Mouse (Mus musculus): ENCODE results near the gene Akap5. TPM values are rescaled to one million over a fixed set of nuclear protein-coding genes. Genes with fewer than 3 reads are reported as not detected.

Akap5 gene
- polyA plus RNA-seq, 1 experiment from 2014 or later, result 1.2 TPM

DNA sequence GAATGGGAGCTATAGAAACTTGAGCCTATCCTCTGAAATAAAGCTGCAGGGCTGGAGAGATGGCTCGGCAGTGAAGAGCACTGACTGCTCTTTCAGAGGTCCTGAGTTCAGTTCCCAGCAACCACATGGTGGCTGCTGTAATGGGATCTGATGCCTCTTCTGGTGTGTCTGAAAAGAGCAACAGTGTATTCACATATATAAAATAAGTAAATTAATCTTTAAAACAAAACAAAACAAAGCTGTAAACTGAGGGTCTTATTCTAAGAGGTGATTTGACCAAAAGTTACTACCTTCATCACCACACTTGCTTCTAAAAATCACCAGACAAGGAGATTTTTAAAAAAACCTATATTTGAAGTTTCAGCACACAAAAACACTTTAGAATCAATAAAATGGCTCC lies 36.2 kb downstream of the Akap5 start:
- Histone ChIP-seq H3K27me3 (no peaks in the 10 kb centered on the region), H3K4me3 (no peak overlapping the region), H3K9me3 (no peaks in the 10 kb centered on the region), H3K4me1 (peaks cover 4% of the 10 kb centered on the region), H3K36me3 (peaks cover 8% of the 10 kb centered on the region), H3K27ac (no peak overlapping the region), H3K4me2 (no peak overlapping the region), H3K9ac (no peak overlapping the region)
- ATAC-seq (ENCODE audit: insufficient number of reproducible peaks, low FRiP score, low TSS enrichment, low read depth), result no peak
- 64% methylated on average over 1 of the region's 1 CpGs for WGBS

DNA sequence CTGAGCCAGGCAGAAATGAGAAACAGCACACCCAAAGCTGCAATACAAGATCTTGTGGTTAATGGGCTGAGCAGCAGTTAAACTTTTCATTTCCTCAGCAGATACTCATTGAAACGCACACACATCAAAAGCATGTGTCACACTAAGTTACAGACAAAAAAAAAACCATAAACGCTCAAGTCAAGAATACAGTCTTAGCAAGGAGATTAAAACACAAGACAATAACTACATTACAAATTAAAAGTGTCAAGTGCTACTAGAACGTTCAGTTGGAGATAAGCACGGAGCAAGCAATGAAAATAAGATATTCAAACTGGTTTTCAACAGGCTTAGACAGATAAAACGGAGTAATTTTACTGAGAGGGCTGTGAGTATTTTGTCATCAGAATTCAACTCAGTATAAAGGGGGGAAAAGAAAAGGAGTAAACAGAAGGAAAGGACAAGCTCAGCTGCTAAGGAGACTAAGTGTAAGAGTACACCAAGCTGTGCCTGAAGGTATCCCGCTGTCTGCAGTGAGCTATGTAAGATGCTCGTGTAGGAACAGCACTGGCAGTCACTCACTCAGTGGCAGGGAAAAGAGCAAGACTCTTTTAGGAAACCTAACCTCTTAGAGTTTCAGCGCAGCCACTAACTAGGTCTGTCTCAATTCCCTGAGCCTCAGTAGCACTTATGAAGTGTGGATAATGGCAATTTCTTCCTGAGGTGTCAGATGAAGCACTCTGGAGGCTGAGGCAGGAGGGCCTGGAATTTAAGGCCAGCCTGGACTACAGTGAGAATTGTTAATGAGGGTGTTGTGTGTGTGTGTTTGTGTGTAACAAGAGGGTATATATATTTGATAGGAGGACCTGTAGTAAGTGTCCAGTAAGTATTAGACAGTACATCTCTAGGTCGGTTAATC lies 37.0 kb downstream of the Akap5 start:
- Histone ChIP-seq H3K9me3 (no peaks in the 10 kb centered on the region), H3K27me3 (no peaks in the 10 kb centered on the region), H3K36me3 (peaks cover 8% of the 10 kb centered on the region), H3K9ac (no peak overlapping the region), H3K4me1 (peaks cover 7% of the 10 kb centered on the region), H3K4me3 (no peak overlapping the region), H3K27ac (peak overlapping the region; percentile 57; the same call in 1 of the 2 replicates), H3K4me2 (no peak overlapping the region)
- ATAC-seq (ENCODE audit: insufficient number of reproducible peaks, low FRiP score, low TSS enrichment, low read depth), result no peak
- 44% methylated on average over 9 of the region's 9 CpGs for WGBS

DNA sequence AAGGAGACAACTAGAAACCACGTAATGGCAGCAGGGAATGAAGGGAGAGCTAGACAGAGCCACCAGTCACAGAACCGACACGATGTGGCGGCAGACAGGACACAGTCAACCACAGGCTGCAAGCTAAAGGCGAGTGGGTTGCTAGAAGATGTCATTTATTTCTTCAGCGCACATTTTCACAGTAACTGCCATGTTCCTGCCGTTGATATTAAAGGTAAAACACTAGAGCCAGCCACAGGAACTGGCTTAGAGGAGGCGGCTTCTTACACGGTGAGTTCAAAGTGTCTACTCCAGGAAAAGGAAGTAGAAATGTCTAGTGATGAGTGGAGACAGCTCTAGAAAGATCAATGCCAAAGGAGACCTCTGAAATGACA lies 37.6 kb downstream of the Akap5 start:
- Histone ChIP-seq H3K27ac (no peak overlapping the region), H3K27me3 (no peaks in the 10 kb centered on the region), H3K9me3 (no peaks in the 10 kb centered on the region), H3K36me3 (peaks cover 5% of the 10 kb centered on the region), H3K4me2 (no peak overlapping the region), H3K9ac (no peak overlapping the region), H3K4me1 (peaks cover 13% of the 10 kb centered on the region), H3K4me3 (no peak overlapping the region)
- ATAC-seq (ENCODE audit: insufficient number of reproducible peaks, low FRiP score, low TSS enrichment, low read depth), result no peak
- 70% methylated on average over 9 of the region's 9 CpGs for WGBS

DNA sequence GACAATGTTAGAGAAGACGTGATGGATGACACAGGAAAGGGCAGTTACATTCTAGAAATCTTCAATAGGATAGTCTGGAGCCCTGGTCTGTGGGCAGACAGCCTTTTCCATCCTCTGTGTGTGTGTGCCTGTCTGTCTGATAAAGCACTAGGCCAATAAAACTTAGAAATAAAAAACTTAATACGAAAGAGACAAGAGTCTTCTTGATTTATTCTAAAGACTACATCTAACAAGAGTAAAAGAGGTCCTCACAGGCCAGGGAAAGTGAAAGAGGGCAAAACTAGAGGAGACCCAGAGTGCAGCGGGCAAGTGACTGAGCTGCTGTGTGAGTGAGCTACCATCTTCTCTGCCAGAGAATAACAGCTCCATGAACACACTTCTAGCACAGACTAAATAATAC lies 41.6 kb downstream of the Akap5 start:
- H3K27me3 ChIP-seq, result no peaks in the 10 kb centered on the region
- peaks cover 27% of the 10 kb centered on the region for H3K4me1 ChIP-seq
- peaks cover 3% of the 10 kb centered on the region for H3K36me3 ChIP-seq
- H3K4me2 ChIP-seq, result no peak overlapping the region
- H3K9ac ChIP-seq, result no peak overlapping the region
- no peak overlapping the region for H3K27ac ChIP-seq
- no peak for ATAC-seq (ENCODE audit: insufficient number of reproducible peaks, low FRiP score, low TSS enrichment, low read depth)
- H3K9me3 ChIP-seq, result no peaks in the 10 kb centered on the region
- no peak overlapping the region for H3K4me3 ChIP-seq
- WGBS, result 77% methylated on average over 3 of the region's 3 CpGs

DNA sequence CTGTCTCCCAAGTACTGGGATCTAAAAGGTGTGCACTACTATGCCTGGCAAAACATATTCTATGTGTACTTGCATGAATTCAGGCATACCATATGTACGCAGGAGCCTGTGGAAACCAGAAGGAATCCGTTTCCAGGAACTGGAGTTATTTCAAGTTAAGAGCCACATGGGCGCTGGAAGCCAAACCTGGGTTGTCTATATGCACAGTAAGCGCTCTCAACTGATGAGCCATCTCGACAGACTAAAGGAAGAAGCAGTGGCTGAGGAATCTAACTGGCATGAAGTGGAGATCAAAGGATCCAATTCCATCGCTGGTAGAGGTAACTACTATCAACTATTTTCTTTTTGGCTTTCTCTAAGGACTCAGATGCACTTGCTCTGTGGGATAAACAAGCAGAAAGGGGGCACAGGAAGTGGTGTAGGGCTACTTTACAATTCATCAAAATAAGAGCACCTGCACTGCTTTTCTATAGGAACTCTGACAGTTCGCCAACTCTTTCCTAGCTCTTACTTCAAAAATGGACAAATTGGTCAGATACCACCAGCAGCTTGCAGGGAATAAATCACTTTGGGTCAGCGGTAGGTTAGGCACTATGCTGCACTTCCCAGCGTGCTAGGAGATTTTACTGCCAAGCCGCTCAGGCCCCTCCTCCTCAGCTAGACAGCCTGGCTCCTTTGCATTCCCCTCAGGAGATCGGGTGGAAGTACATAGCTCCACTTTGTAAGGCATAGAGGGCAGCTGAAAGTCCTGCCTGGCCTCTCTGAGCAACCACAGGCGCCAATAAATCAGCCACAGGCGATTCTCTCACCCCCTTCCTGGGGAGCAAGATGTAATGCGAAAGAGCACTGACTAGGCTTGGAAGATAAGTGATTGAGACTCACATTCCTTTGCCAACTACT lies 42.7 kb downstream of the Akap5 start:
- Histone ChIP-seq H3K36me3 (peaks cover under 1% of the 10 kb centered on the region), H3K9me3 (no peaks in the 10 kb centered on the region), H3K9ac (no peak overlapping the region), H3K4me1 (peaks cover 33% of the 10 kb centered on the region), H3K4me3 (peak overlapping the region; percentile 98), H3K27ac (peak overlapping the region; percentile 100; the same call in 1 of the 2 replicates), H3K27me3 (no peaks in the 10 kb centered on the region), H3K4me2 (peak overlapping the region; percentile 73)
- 13% methylated on average over 14 of the region's 14 CpGs for WGBS
- ATAC-seq (ENCODE audit: insufficient number of reproducible peaks, low FRiP score, low TSS enrichment, low read depth), result no peak

DNA sequence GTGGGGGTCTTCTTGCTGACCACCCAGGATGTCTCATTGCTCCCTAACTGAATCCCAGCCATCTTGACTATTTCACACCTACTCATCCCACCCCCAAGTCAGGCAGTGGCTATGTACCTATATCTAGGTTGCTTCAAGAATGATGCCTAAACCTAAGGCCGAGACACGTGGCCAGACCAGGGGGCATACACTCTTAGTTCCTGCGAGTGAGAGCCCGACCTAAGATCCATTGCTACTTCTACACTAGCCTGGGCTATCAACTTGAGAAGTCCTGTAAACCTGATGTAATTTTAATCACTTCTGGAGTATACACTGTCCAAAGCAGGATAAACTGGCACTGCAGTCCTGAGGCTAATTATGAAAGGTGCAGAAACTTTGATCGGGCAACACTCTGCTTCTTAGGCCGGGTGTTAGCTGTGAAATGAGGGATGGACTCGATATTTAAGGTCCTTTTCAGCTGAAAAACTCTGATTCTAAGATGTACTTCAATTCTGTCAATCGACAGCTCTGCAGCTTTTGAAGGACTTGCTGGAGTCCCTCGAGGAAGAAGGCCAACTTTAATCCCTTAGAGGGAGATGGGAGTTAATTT lies 43.6 kb downstream of the Akap5 start:
- Histone ChIP-seq H3K4me2 (peak overlapping the region; percentile 73), H3K36me3 (no peaks in the 10 kb centered on the region), H3K9me3 (no peaks in the 10 kb centered on the region), H3K27me3 (no peaks in the 10 kb centered on the region), H3K9ac (peak overlapping the region; percentile 99; the same call in 1 of the 2 replicates), H3K4me1 (peaks cover 42% of the 10 kb centered on the region), H3K27ac (peak overlapping the region; percentile 100), H3K4me3 (peak overlapping the region; percentile 98)
- no peak for ATAC-seq (ENCODE audit: insufficient number of reproducible peaks, low FRiP score, low TSS enrichment, low read depth)
- 6% methylated on average over 9 of the region's 9 CpGs for WGBS

DNA sequence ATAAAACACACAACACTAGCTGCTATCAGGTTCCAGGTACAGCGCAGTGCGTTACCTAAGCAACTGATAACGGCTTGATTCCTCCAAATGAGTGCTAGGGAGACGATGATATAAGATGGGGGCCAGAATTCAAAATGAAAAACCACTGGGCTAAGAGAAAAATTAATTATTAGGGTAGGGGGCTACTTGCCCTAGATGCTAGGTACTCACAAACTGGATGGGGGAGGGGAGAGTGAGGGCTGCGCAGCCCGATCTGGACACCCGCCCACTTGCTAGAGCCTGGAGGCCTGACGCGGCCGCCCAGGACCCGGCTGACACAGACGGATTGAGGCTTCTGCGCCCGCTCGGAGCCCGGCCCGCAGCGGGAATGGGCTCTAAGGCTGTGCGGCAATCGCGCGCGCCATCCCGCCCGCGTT lies 44.1 kb downstream of the Akap5 start:
- peak overlapping the region; percentile 100 for H3K27ac ChIP-seq
- H3K27me3 ChIP-seq, result no peaks in the 10 kb centered on the region
- under 1% methylated on average over 25 of the region's 26 CpGs for WGBS
- peak overlapping the region; percentile 73 for H3K4me2 ChIP-seq
- H3K36me3 ChIP-seq, result no peaks in the 10 kb centered on the region
- peak overlapping the region; percentile 99 for H3K9ac ChIP-seq
- H3K4me3 ChIP-seq, result peak overlapping the region; percentile 98
- peak; percentile 31; the same call in 1 of the 2 replicates for ATAC-seq (ENCODE audit: insufficient number of reproducible peaks, low FRiP score, low TSS enrichment, low read depth)
- H3K9me3 ChIP-seq, result no peaks in the 10 kb centered on the region
- peaks cover 42% of the 10 kb centered on the region for H3K4me1 ChIP-seq

DNA sequence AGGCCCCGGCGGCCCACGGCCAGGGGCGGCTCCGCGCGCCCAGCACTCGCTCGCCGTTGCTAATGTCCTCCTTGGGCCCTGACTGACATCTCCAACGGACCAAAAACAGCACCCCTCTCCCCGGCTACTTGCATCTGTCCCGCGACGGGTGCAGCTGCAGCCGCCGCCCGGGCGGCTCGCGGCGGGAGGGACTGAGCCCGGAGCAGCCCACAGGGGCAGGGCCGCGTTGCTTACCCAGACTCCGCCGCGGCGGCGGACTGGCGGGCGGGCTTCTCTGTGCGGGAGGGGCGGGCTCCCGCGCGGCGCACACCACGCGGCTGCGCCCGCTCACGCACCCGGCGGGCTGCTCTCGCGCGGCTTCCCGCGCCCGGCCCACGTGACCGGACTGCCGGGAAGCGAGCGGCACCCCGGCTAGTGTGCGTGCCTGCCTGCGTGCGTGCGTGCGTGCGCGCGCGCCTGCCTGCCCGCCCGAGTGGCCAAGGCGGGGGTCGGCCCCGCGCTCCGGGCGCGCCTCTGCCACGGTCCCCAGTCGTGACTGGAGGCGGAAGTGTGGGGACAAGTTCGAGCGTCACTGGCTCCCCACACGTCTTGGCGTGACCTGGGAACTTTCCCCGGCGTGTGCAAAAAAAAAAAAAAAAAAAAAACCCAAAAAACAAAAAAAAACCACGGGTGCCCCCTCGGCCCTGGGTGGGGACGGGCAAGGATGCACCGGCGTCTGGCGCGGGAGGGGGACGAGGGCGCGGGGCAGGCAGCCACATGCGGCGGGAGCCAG lies 44.7 kb downstream of the Akap5 start, which contains the start of gene Zbtb25:
Zbtb25 (minus strand) TSS at position 397 of the 772 bp plus-strand sequence.
- peak; percentile 81 for ATAC-seq (ENCODE audit: insufficient number of reproducible peaks, low FRiP score, low TSS enrichment, low read depth)
- Histone ChIP-seq H3K36me3 (no peaks in the 10 kb centered on the region), H3K9me3 (no peaks in the 10 kb centered on the region), H3K4me2 (peak within 1 kb of the TSS; percentile 73), H3K27ac (peak within 1 kb of the TSS; percentile 100), H3K27me3 (no peaks in the 10 kb centered on the region), H3K4me1 (peaks cover 46% of the 10 kb centered on the region), H3K4me3 (peak within 1 kb of the TSS; percentile 98), H3K9ac (peak within 1 kb of the TSS; percentile 99)
- under 1% methylated on average over 83 of the region's 96 CpGs for WGBS

DNA sequence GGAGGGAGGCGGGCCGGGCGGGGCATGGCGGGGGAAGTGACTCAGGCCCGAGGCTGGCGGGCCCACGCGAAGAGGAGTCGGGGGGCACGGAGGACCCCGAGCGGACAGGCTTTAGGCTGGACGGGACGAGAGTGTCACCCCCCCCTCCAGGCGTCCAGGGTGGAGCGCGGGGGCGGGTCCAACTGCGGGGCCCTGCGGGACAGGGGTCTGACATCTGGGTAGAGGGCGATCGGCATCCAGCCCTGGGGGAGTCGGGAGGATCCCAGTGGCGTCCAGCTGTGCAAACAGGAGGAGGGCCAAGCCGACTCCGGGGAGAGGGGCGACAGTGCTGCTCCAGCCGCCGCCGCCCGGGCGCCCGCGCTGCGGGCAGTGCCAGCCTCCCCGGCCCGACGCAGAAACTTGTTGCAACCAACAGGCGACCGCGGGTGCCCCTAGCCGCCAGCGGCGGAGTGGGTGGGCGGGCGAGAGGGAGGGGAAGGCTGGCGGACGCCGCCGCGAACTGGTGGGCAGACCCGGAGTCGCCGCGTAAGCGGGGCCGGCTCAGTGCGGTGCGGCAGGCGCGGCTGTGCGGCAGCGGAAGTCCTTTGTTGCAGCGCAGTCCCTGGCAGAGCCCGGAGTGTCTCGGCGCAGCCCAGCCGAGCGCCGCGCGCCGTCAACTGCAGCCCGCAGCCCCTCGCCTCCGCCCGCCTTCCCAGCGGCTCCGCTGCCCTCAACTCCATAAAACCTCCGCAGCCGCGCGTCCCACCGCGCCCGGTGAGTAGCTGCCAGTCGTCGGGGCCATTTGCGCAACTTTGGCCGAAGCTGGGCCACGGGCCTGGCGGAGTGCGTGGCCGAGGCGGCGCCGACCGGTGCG lies 45.5 kb downstream of the Akap5 start, which contains the start of gene Zbtb1:
Zbtb1 (plus strand) TSS at position 289 of the 853 bp plus-strand sequence.
- H3K27me3 ChIP-seq, result no peaks in the 10 kb centered on the region
- peak within 1 kb of the TSS; percentile 99 for H3K9ac ChIP-seq
- under 1% methylated on average over 94 of the region's 99 CpGs for WGBS
- peak within 1 kb of the TSS; percentile 98 for H3K4me3 ChIP-seq
- ATAC-seq (ENCODE audit: insufficient number of reproducible peaks, low FRiP score, low TSS enrichment, low read depth), result peak; percentile 71
- H3K4me2 ChIP-seq, result peak within 1 kb of the TSS; percentile 73
- no peaks in the 10 kb centered on the region for H3K9me3 ChIP-seq
- no peaks in the 10 kb centered on the region for H3K36me3 ChIP-seq
- H3K4me1 ChIP-seq, result peaks cover 46% of the 10 kb centered on the region
- peak within 1 kb of the TSS; percentile 100 for H3K27ac ChIP-seq

DNA sequence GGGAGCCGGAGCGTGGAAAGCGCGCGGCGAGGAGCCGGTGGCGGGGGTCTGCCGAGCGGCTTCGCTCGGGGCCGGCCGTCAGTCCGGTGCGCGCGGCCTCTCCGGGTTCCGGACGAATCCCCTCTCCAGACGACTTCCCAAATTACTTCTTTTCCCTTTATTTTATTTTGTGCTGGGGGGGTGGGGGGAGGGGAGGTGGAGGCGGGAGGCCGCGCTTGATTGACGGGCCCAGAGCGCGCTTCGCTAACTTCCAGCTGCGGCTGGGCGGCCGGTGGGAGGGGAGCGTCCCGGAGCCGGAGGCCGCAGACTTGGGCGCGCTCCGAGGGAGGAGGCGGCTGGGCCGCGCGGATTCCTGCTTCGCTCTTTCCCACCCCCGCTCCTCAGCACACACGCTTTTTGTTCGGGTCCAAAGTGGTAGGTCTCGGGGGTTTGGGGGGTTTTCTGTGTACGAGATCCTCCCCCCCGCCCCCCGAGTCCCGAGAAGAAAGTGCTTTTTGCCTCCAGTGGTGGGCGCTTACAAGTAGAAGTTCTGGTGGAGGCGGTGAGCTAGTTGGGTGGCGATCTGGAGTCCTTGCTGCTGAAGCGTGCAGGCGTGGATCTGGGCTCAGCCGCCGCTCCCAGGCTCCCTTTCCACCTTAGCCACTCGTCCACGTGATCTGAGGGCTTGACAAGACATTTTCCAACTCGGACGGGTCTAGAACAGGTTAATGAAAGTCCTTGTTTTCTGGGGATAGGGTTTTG lies 46.3 kb downstream of the Akap5 start:
- no peaks in the 10 kb centered on the region for H3K27me3 ChIP-seq
- ATAC-seq (ENCODE audit: insufficient number of reproducible peaks, low FRiP score, low TSS enrichment, low read depth), result peak; percentile 57; the same call in 1 of the 2 replicates
- H3K4me2 ChIP-seq, result peak overlapping the region; percentile 73
- no peaks in the 10 kb centered on the region for H3K9me3 ChIP-seq
- H3K9ac ChIP-seq, result peak overlapping the region; percentile 99
- peak overlapping the region; percentile 98 for H3K4me3 ChIP-seq
- H3K4me1 ChIP-seq, result peaks cover 46% of the 10 kb centered on the region
- WGBS, result under 1% methylated on average over 62 of the region's 63 CpGs
- no peaks in the 10 kb centered on the region for H3K36me3 ChIP-seq
- peak overlapping the region; percentile 100 for H3K27ac ChIP-seq

Measured in limb, embryonic 15.5 days (tissue).